Mouse (Mus musculus) 3134 (cell line): Measurements from ENCODE around the gene Fam20a.
"Not testable (repeated sequence)": the region's sequence is repeated elsewhere in the genome, so short reads cannot be mapped to it uniquely, and the experiment has no call there.

Source experiments
- DNase-seq: peaks from one replicate; pipeline ENCODE4 v3.0.0-alpha.2; 2011; ENCODE audit warnings: low spot score; ENCODE audit not compliant: insufficient read length; ENCODE audit errors: extremely low read depth

The Fam20a gene

GRCm38 (mm10) chr11:109660526-109660925, 61.6 kb downstream of the Fam20a start:
- DNase-seq: not testable (repeated sequence)

GRCm38 (mm10) chr11:109656232-109656631, 65.8 kb downstream of the Fam20a start:
- DNase-seq: no peak

- no peak for DNase-seq
Measured at GRCm38 (mm10) chr11:109654581-109654980, 67.5 kb downstream of the Fam20a start.

DNA sequence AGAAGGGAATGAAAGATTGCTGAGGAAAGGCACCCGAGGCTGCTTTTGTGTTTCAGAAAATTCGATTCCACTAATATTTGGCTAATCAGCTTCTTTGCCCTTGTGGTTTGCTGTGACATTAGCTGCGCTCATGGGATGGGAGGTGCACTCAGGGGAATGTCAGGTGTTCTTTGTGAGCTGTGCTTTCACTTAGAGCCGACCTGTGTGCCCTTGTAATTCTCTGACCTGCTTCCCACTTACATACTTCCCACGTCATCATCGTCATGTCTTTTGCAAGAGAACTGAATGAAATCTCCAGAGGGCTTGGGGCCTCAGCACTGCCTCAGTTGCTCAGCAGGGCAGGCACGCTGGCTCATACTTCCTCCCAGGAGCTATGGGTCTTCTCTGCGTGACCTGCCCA, 68.9 kb downstream of the Fam20a start:
- DNase-seq: no peak

DNA sequence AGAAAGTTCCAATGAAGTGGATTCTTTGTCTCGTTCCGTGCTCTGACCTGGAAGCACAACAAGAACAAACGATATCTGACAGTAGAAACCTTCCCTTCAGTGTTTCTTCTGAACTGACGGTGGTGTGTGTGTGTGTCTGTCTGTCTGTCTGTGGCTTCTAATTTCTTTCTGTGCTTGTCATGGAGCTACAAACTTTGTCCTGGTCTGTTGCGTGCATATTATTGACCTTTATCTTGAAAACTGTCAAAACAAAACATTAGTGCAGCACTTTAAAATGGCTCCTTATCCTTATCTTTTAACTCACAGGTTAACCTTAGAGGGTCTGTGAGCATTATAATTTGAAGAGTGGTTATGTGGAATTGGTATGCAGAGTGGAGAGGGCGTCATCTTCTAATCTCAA, 69.6 kb downstream of the Fam20a start:
- no peak for DNase-seq

- DNase-seq: peak; percentile 55
Measured at GRCm38 (mm10) chr11:109651566-109652024, 70.5 kb downstream of the Fam20a start.

DNA sequence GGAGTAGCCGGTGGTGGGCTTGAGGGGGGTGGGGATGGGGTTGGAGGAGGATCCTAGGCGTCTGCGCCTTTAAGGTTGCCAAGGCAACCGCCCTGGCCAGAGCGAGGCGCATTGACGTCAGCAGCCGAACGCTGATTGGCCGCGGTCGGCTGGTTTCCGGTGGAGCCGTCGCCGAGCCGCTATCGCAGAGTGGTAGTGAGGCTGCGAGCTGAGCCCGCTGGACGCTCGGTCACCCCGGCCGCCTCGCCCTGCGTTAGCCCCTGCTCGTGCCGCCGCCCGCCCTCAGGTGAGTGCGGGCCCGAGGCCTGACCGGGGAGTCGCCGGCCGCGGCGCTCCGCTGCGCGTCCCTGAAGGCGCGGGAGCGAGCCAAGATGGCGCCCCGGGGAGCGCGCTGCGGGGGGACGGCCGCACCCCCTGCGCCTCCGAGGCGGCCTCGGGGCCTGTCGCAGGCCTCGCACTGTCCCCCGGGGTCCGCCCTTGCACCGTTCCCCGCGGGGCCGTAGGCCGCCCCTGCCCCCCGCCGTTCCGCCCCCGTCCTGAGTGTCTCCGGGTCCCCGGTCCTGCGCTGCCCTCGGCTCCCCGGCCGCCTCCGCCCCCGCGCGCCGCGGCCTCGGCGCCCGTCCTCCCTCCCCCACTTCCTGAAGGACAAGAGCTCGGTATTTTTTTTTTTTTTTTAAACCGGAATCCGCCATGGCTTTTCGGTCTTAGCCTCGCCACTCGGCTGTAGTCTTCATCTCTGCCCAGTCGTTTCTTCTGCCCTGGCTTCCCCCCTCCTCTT, 71.1 kb downstream of the Fam20a start:
- peak; percentile 87 for DNase-seq

GRCm38 (mm10) chr11:109649975-109650701, 71.9 kb downstream of the Fam20a start:
- DNase-seq: peak; percentile 58

DNA sequence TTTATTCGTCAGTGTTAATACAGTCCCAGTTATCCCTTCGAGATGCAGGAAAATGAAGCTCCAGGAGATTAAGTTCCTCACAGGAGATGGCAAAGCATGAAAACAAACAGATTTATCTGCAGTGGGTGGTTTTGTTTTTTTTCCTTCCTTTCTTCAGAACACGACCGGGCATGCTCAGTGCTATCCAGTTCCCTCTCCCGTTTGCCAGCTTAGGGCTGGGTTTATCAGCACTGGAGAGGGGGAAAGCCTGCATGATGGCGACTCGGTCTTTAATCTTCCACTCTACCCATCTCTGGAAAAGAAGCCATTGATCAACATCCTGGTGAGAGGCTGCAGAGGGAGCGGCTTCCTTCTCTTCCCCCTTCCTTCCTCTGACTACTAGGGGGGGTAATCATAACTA, 72.9 kb downstream of the Fam20a start, which contains the start of gene Prkar1a:
TSS of gene Prkar1a (plus strand) at position 200 of the 400 bp plus-strand sequence.
- DNase-seq: no peak

- peak; percentile 50 for DNase-seq
Measured at GRCm38 (mm10) chr11:109648510-109648909, 73.6 kb downstream of the Fam20a start.

DNA sequence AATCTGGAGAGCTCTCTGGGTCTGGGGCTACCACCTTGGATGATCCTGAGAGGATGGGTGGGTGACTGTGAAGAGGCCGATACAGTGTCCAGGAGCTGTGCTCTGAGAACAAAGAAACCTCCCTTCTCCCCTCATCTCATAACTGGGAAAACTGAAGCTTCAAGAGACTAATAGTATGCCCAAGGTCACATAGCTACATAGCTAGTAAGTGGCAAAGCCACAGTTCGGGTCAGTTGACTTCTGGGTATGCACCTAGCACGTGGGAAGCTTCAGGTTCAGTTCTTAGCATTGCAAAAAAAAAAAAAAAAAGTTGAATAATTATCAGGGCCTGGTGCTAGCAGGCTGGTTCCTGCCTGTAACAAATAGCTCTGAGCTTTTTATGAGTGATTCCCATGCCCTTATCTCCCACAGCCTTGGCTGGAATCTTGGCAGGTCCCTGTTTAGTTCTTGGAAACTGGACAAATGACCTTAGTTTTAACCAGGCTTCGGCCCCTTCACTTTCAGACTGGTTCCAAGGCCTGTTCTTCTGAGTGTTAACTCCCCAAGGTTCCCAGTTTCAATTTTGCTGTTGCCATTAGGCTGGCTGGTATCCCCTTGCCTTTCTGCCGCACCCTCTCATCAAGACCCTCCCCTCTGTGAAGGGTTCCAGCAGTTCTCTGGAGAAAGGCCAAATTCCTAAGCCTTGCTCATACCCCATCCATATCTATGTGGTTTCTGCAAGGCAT, 80.4 kb downstream of the Fam20a start:
- DNase-seq: peak; percentile 46

DNA sequence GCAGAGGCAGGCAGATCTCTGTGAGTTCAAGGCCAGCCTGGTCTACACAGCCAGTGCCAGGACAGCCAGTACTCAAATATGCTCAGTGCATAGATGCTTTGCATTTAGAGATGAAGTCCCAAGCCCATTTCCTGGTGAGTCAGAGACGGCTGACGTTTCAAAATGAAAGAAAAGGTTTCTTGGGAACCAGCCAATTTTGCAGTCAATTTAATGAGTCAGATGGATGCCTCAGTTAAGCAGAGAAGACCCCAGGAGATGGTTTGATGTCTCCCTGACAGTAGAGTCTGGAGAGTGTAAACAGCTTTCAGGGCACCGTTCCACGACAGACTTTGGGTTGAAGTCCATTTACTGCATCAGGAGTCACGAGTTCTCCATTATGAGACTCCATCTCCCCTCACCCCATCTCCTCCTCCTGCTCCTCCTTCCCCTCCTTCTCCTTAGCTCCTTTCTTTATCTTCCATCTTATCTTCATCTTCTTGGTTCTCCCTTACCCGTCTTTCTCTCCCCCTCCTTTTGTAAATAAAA, 86.1 kb downstream of the Fam20a start:
- no peak for DNase-seq

GRCm38 (mm10) chr11:109634928-109635327, 87.2 kb downstream of the Fam20a start:
- DNase-seq: no peak

DNA sequence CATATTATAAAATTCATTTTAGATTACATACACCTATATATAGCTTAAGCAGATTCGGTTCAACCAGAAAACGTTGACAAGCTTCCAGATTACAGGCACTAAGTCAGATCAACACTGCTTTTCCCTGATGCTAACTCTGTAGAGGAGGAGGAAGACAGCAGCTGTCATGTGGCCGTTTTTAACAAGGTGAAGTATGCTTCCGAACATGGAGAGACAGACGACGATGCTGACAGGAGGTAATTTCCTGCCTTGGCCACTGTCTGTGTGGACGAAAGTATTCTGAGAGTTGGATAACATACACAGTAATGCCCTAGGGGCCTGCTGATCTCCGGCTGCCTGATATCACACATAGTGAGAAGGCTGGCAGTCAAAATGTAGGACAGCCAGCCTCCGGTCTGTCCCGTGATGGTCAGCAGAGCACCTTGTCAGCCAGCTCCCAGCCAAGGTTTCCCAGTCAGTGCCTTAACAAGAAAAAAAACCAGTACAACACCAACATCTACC, 93.0 kb downstream of the Fam20a start:
- DNase-seq: no peak

GRCm38 (mm10) chr11:109628099-109628498, 94.0 kb downstream of the Fam20a start:
- no peak for DNase-seq

GRCm38 (mm10) chr11:109627648-109628047, 94.4 kb downstream of the Fam20a start:
- no peak for DNase-seq

DNA sequence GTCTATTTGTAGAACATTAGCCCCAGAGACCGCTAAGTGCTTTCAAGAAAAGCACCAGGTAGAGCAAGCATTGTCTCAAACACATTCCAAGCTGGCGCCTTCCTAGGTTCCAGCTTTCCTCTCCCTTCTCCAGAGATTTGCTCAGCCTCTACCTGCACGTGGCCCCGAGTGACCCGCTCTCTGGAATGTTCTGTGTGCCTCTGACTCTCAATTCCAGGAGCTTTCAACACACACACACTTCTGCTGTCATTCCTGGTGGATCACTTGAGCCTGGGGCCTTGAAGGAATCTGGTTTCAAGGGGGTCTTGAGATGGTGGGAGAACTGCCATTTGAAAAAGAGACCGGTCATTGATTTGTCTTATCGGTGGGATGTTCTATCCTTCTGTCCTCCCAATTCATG, 98.8 kb downstream of the Fam20a start:
- DNase-seq: no peak

DNA sequence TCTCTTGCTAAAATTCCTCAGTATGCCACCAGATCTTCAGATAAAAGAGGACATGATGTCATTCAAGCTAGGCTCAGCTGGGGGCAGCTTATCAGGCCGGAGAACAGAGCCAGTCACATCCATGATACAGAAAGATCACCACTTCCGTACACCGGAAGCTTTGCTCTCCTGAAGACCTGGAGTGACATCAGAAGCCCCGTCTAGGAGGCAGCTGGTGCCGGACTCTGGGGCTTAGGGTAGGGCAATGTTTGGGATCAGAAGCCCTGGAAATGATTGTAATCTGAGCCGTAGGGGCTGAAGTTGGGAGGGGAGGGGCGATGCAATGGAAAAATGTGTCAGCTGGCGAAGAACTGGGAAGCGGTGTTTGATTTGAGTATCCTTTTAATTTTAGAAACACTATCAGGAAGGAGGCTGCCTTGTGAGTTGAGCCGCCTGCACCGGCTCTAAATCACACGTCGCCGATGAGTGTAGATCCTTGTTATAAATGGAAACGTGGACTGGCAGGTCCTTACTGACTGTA, 99.5 kb downstream of the Fam20a start:
- no peak for DNase-seq

GRCm38 (mm10) chr11:109621183-109621582, 100.9 kb downstream of the Fam20a start:
- DNase-seq: peak; percentile 39

DNA sequence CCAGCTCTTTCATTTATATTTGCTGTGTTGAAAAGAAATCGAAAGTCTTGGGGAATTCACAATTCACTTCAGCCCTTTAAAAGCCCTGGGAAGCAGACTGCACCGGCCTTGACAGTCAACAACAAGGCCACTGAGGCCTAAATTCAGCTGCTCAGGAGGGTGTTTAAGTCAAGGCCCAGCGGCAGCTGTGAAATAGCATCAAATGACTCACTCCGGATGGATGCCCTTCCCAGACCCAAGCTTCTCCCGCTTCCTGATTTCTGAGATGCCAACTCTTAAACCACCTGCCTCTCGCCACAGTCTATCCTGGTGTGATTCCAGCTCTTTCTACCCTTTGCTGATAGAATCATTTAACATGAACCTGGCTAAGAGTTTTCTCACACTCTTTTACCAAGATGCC, 101.7 kb downstream of the Fam20a start:
- peak; percentile 47 for DNase-seq
